8 mouse cellular contexts compared by ENCODE assay signal in the genomic region with DNA sequence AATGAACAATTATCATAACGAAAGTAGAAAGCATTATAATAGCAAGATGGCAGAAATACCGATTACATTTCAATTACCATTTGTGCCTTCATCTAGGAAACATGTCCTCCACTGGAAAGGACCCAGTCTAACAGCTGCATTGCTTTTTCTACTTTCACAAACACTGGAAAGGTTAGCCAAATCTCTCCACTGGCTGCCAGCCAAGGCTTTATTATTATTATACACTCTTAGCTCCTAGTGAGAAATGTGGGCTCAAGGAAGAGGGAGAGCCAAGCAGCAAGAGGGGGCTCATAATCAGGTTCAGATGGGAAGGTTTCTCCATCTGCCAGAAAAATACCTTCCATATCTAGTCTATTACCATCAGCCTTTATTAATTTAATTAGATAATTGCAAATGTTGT. TPM values are rescaled to one million over a fixed set of nuclear protein-coding genes. Genes with fewer than 3 reads are reported as not detected.
A peak's percentile ranks its signal among the peaks of the same experiment; 100 is the strongest.
DNase-seq lines count a peak whose midpoint lies in the region; ATAC-seq lines count a peak whose summit lies in the region.

No protein-coding gene starts in this region.

- no peaks in the 10 kb centered on the region for H3K27me3 ChIP-seq in forebrain, embryonic 15.5 days
- H3K27me3 ChIP-seq in forebrain, embryonic 10.5 days (ENCODE audit: poor library complexity, severe bottlenecking): no peaks in the 10 kb centered on the region
- H3K27me3 ChIP-seq in midbrain, embryonic 10.5 days (ENCODE audit: low read depth, poor library complexity, severe bottlenecking): no peaks in the 10 kb centered on the region

- no peak overlapping the region for H3K4me3 ChIP-seq in forebrain, embryonic 15.5 days
- H3K4me3 ChIP-seq in forebrain, embryonic 10.5 days: no peak overlapping the region
- H3K4me3 ChIP-seq in midbrain, embryonic 10.5 days: no peak overlapping the region

- DNase-seq in forebrain, embryonic 10.5 days (ENCODE audit: extremely low spot score, low spot score): no peak
- DNase-seq in urinary bladder, postnatal 14 days (ENCODE audit: low spot score): peak; percentile 66
- DNase-seq in urinary bladder, postnatal 10 days (ENCODE audit: low spot score): no peak
- DNase-seq in kidney, postnatal 25 days: peak; percentile 63 to 89
- DNase-seq in testis, postnatal 10 days (ENCODE audit: low spot score): peak; percentile 69
- DNase-seq in spleen, adult 12 weeks (ENCODE audit: low spot score): no peak
- DNase-seq in midbrain, embryonic 10.5 days (ENCODE audit: low spot score): no peak

- H3K4me1 ChIP-seq in forebrain, embryonic 15.5 days: peaks cover 10% of the 10 kb centered on the region; the same call in 1 of the 2 replicates
- no peaks in the 10 kb centered on the region for H3K4me1 ChIP-seq in forebrain, embryonic 10.5 days
- 0 out of 2 replicates have a peak, but pooled peaks cover 3% of the 10 kb centered on the region for H3K4me1 ChIP-seq in midbrain, embryonic 10.5 days

- ATAC-seq in forebrain, embryonic 15.5 days (replicated peaks): peak; percentile 31; the same call in 1 of the 2 replicates

- WGBS in forebrain, embryonic 15.5 days: 58% methylated on average over 2 of the region's 2 CpGs
- 95% methylated on average over 2 of the region's 2 CpGs for WGBS in forebrain, embryonic 10.5 days
- whole genome bisulfite sequencing in midbrain, embryonic 10.5 days: 96% methylated on average over 2 of the region's 2 CpGs

- H3K27ac ChIP-seq in forebrain, embryonic 15.5 days (replicated peaks): no peak overlapping the region
- H3K27ac ChIP-seq in forebrain, embryonic 10.5 days: no peak overlapping the region
- no peak overlapping the region for H3K27ac ChIP-seq in midbrain, embryonic 10.5 days (replicated peaks)

- H3K9me3 ChIP-seq in forebrain, embryonic 15.5 days: no peaks in the 10 kb centered on the region
- H3K9me3 ChIP-seq in forebrain, embryonic 10.5 days: no peaks in the 10 kb centered on the region
- H3K9me3 ChIP-seq in midbrain, embryonic 10.5 days (replicated peaks): no peaks in the 10 kb centered on the region

- no peaks in the 10 kb centered on the region for H3K36me3 ChIP-seq in forebrain, embryonic 15.5 days
- H3K36me3 ChIP-seq in forebrain, embryonic 10.5 days (replicated peaks): no peaks in the 10 kb centered on the region
- no peaks in the 10 kb centered on the region for H3K36me3 ChIP-seq in midbrain, embryonic 10.5 days

- H3K9ac ChIP-seq in forebrain, embryonic 15.5 days (replicated peaks): no peak overlapping the region

- no peak overlapping the region for H3K4me2 ChIP-seq in forebrain, embryonic 15.5 days (replicated peaks)

RNA-seq across cellular contexts. Expression of a gene that starts 35.9 kb away (rescaled TPM):
- polyA plus RNA-seq in forebrain, embryonic 15.5 days (2015; fragmentation: Nextera tagmentation; extraction: Ambion mirVana): 125 and 134 TPM in 2 replicates
- polyA plus RNA-seq in forebrain, embryonic 10.5 days (2016; fragmentation: Nextera tagmentation; extraction: Ambion mirVana): 57.3 and 59.4 TPM in 2 replicates
- polyA plus RNA-seq in midbrain, embryonic 10.5 days (2016; fragmentation: Nextera tagmentation; extraction: Ambion mirVana): 61.9 and 74.7 TPM in 2 replicates

Comparison
In these comparisons a context has a peak if more than half of its experiments do, and no peak if none do; other contexts are left out.
1. DNase-seq: peak in urinary bladder, postnatal 14 days (single experiment), kidney, postnatal 25 days (2 of 2) and testis, postnatal 10 days (single experiment); none in forebrain, embryonic 10.5 days (single experiment), urinary bladder, postnatal 10 days (single experiment), spleen, adult 12 weeks (single experiment) and midbrain, embryonic 10.5 days (single experiment).